Mouse (Mus musculus): Measurements from ENCODE around the gene Gm26897.
A peak's percentile ranks its signal among the peaks of the same experiment; 100 is the strongest.

Gm26897 gene

DNA sequence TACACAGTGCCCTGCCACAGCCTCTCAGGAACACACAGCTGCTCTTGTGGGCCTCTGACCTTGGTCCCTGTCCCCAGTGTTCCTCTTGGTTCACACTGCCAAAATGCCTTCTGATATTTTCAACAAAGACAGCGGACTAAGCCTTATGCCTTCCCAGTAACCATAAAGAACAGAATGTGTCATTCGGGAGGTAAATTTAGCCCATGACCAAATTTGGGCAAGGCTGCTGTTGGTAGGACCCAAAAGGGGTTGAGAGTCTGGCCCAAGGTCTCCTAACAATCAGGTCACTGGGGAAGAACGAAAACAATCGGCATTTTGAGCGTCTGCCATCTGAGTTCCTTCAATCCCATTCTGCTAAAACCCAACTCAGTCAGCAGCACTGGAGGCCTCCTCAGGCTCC is 15.9 kb downstream of the Gm26897 start:
- no peak for DNase-seq (ENCODE audit: low read depth, low spot score)

DNA sequence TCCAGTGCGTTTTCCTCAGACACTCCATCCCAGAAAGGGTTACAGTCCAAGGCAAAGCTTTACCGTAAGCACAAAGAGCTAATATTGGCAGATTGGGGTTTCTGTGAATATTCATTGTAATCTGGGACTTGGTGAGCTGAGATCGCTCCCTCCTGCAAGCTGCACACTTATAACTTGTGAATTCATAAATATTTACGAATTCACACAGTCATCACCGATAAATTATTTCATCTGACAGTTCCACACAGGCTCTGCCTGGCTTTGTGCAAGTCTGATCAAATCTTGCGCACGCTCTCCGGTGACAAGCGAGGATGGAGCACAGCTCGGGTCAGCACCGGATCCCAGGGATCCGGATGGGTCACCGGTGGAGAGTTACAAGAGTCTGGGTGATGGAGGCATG is 16.4 kb downstream of the Gm26897 start:
- DNase-seq (ENCODE audit: low read depth, low spot score): no peak

DNA sequence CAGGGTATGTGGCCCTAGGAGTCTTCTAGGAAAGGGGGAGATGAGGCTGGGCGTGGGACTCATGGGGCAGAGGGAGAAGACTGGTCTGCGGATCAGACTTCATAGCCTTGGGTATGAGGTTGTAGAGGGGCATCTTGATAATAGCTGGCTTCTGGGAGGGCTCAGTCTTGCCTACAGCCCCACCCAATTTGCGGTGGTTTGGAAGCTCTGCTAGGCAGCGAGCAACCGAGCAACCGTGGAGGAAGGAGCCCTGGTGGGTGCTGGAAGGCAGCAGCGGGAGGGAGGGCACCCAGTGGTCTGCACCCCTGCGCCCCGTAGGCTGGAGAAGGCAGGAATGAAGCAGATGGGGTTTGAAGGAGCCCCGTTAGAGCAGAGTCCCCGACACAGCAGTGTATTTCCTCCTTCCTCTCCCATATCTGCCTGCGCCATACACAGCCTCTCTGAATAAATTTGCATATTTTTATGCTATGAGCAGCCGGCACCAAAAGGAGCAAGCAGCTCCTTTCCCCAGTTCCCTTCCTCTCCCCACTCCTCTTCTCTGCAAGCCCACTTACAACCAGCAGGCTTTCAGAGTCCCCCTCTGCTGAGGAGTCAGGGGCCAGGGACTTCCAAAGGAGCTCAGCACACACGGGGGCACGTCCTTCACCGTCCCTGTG is 20.9 kb downstream of the Gm26897 start:
- DNase-seq (ENCODE audit: low read depth, low spot score): no peak

DNA sequence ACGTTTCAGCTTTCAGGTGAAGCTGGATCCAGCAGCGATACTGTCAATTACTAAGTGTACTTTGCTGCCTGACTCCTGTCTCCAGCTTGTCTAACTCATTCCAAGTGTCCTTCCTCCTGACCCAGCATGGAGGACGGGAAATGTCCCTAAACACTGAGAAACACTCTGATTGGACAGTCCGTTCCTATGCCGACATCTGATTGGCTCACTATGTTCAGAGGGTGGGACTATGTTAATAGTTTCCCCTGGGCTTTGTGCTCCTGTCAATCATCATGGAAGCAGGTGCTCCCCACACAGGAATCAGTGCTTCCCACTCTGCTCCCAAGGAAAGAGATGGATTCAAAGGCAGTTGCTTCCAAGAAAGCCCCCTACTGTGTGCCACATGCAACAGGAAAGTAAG is 21.6 kb downstream of the Gm26897 start:
- DNase-seq (ENCODE audit: low read depth, low spot score): peak; percentile 82

DNA sequence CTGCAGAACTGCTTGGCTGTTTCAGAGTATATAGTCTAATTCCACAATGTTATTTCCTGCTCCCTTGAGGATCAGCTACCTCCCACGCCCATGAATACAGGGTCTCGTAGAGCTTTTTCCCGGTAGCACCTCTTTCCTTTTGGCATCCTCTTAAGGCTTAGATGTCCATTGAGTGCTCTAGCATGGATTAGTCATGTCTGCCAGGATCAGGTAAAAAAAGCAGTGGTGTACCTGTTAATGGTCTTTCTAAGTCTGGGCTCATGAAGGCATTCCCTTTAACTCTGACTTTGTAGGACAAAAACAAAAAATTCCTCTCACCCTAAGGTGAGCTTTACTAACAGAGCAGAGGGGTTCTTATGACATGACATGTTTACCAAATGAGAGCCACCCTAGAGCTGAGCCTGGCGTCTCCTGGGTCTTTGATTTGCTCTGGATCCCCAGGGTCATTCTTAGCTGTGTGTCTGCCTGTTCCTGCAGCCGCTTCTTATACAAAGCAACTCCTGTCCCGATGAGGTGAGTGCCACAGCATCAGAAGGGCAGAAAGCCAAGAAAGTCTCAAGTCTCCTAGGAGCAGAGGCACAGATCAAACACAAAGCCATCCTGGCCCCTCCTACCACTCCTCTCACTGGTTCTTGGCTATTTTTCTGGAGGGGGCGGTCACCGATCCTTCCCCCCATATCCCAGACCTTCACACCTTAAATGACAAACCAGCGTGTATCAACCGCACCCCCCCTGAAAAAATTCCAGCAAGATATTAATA is 27.2 kb downstream of the Gm26897 start:
- DNase-seq (ENCODE audit: low read depth, low spot score): no peak

DNA sequence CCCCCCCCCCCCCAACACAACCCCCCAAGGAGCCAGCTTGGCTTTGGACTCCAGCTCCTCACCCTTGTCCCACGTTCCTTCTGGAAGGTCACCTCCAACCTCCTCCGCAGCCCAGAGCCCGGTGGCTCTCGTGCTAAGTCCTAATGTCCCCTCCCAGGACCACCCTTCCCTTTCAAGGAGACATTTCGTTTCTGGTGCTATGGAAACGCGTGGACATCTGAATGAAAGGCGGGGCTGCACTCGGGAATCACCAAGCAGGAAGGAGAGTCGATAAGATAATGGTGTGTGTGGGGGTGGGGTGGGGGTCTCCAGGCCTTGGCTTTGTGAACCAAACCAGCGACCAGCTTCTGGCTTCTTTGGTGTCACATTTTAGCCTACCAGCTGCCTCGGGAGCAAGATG is 27.9 kb downstream of the Gm26897 start:
- peak; percentile 80 for DNase-seq (ENCODE audit: low read depth, low spot score)

DNA sequence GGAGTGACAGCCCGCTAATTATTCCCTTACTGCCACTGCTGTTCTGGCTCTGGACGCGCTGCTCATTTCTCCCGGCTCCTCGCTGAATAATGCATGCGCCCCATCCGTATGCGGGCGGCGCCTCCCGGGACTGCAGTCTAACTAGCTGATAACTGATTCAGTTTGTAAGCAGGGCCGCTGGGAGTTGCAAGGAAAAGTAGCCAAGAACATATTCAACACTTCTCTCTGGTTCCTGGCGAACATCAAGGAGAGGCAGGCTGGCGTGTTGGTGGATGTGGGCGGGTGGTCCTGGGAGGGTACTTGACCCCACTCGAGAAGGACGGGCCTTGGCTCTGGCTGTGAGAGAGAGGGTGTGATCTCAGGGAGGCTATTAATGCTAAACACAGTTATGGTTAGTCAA is 28.4 kb downstream of the Gm26897 start:
- DNase-seq (ENCODE audit: low read depth, low spot score): peak; percentile 79

DNA sequence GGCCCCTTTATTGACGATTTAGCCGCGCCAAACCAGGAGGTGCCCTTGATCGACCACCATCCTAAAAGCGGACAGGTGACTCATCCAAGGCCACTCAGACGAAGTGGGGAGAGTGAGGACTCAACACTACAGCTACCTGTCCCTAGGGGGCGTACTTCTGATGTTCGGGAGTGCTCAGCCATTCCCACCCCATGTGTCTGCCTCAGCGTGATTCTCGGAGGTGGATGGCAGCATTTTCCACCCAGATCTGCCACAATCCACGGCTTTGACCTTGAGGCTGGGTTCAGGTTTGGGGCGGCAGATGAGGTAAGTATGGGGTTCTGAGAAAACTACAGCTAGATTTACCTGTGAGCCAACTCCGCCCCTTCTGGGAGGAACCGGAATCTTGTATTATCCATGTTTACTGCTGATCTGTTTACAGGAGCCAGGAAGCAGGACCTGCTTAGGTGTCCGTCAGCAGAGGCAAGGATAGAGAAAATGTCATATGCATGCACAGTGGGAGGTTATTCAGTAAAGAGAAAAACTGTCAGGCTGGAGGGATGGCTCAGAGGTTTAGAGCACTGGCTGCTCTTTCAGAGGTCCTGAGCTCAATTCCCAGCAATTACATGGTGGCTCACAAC is 32.1 kb downstream of the Gm26897 start:
- no peak for DNase-seq (ENCODE audit: low read depth, low spot score)

DNA sequence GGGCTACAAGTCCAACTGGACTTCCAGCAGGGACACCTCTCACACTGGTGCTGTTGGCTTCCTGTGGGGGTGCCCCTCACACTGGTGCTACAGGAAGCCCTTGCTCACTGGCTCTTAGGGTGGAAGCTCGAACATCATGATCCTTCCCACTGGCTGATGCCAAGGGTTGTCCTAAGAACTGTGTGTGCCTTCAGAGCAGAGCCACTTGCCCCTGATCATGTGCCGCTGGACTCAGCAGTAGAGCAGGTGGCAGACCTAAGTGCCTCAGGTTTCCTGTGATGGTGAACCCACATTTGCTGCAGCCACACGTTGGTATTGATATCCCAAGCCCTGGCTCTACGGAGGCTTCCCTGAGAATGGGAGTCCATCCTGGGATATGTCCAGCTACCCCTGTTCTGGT is 33.0 kb downstream of the Gm26897 start:
- DNase-seq (ENCODE audit: low read depth, low spot score): no peak

DNA sequence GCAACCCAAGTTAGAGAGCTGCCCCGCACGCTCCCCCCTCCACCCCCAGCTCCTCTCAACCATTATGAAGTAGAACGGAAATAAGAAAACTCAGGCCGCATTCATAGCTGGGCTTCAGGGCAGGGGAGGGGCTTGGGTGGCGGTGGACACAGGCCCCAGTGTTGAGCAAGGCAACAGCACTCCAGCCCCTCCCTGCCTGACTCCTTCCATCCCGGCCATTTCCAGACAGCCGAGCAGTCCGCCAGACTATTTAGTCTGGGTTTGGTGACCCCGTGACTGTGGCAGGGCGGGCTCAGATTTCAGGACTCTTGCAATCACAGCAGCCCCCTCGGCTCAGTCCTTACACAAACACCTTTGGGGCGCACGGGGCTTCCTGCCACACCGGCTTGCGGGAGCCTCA is 36.5 kb downstream of the Gm26897 start:
- peak; percentile 89 for DNase-seq (ENCODE audit: low read depth, low spot score)

DNA sequence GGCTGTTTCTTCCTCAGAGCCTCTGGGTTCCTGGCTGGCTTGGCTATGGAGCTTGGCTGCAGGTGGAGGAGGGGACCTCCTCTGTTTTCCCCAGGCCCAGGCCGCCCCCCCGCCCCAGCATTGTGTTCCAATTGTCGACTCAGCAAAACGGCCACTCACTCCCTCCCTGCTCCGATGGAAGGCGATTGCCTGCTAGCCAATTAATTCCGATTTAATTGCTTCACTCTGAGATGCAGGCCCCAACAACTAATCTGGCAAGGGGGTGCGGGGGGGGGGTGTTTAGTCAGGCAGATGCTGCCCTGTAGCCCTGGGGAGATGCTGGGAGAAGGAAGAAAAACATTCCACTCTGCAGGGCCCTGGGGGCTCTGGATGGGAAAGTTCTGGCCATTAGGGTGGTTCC is 38.4 kb downstream of the Gm26897 start:
- no peak for DNase-seq (ENCODE audit: low read depth, low spot score)

DNA sequence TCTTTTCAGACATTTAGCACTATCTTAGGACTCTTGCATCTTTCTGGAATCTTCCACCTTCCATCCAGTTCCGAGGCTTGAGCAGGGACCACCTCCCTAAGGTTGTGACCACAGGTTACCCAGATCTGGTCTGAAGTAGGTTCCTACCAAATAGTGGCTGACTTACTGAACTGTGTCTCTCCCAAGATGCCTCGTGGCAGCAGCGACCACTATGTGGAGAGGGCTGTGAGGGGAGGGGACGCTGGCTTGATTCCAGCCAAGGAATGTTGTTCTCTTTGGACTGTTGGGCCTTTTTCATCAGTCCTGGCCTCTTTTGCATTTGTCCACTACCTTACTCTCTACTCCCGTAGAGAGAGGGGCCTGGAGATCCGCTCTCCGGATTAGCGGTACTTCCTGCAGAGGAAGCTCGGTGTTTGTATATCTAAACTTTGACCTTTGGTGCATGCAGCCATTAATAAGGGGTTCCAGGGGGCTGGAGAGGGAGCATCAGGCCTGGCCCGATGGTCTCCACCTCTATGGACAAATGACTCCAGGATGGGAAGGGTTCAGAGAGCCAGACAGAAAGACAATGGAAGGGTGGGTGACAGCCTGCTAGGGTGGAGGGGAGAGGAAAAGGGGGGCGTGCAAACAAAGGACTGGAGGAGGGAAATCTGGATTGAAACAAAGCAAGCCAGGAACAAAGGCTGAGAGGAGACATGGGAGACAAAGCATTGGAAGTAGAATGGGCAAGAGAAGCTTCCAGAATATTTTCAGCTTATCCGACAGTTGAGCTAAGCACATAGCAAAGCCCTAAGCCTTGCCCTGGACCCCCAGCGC is 39.1 kb downstream of the Gm26897 start:
- no peak for DNase-seq (ENCODE audit: low read depth, low spot score)

DNA sequence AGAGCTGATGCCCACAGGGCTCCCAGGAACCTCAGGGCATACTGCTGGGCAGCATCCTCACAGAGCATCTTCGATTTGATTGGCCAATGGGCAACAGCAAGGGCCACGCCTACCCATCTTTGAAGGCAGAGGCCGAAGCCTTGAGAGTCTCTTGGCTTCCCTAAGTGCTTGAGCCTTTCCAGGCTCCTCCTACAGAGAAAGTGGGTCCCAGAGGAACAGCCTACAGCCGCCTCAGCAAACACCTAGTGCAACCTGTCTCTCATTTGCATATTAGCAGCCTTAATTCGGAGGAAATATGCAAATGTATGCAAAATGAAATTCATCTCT is 39.6 kb downstream of the Gm26897 start:
- no peak for DNase-seq (ENCODE audit: low read depth, low spot score)

DNA sequence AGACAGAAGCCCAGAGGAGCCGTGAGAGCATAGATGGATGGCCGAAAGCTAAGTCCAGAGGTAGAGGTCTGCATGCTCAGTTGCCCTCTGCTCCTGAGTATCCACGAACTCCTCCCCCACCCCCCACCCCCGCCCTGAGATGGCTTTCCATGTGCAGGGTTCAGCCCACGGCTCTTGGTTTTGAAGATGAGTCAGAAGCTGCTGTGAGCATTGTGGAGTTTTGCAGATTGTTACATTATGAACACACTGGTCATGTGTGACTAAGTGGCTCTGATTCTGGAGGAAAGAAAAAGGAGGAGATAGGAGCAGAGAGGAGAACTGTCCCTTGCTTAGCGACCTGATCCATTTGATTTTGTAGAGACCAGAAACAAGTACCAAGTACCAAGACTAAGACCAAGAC is 42.5 kb downstream of the Gm26897 start:
- DNase-seq (ENCODE audit: low read depth, low spot score): no peak

DNA sequence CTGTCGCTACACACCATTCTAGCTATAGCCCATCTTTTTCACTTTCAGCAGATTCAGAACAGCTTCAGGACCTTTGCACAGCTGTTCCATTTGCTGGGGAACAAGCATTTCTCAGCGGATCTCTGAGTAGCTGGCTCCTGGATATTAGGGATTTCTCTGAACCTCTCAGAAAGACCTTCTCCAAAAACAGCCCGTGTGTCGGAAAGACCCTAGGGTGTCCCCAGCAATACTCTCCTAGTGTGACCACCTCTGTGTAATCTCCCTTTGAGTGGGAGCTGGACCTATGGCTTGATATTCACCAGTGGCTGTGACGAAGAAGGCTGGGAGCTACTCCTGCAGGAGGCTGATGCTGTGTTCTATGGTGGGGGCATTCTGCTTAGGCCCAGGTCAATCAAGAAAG is 44.4 kb downstream of the Gm26897 start:
- no peak for DNase-seq (ENCODE audit: low read depth, low spot score)

DNA sequence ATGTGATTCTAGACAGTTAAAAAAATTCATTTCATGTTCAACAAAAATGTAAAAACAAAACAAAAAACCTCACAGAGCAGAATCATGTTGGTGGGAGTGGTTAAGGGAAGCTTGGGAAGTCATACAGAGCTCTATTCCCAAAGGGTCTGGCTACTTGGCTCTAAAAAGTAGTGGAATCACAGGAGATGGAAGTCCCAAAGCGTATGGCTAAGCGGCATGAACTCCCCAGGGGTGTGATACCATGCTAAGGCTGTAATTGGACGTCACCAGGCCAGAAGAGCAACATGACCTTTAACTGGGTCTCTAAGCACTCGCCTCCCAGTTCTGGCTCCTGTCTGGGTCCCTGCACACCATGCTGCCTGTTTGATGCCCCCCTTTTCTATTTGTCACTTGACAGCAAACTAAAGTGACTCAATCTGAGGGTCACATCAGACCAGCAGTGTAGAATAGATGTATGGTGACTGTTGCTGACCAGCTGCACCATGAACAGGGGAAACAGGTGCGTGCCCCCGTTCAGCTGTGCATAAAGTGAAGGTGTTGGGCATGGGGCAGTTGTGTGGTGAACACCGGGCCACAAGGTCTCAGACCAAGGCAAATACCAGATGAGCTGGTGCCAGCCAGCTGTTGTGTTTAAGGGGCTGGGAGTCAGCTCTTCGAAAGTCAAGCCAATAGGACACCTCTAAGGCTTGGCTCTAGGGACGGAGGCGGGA is 46.2 kb downstream of the Gm26897 start:
- DNase-seq (ENCODE audit: low read depth, low spot score): no peak
